Mouse (Mus musculus) lung, postnatal 0 days (tissue): ENCODE results near the gene Celf1.
"Not testable (repeated sequence)": the region's sequence is repeated elsewhere in the genome, so short reads cannot be mapped to it uniquely, and the experiment has no call there.

Experiments used
- CTCF ChIP-seq: IDR thresholded peaks from 2 replicates; pipeline ENCODE4 v1.5.1; 2016; ENCODE audit warnings: antibody characterized with exemption, mild to moderate bottlenecking
- EP300 ChIP-seq: IDR thresholded peaks from 2 replicates; pipeline ENCODE4 v1.6.1; 2016; ENCODE audit warnings: antibody characterized with exemption, mild to moderate bottlenecking, control low read depth

DNA sequence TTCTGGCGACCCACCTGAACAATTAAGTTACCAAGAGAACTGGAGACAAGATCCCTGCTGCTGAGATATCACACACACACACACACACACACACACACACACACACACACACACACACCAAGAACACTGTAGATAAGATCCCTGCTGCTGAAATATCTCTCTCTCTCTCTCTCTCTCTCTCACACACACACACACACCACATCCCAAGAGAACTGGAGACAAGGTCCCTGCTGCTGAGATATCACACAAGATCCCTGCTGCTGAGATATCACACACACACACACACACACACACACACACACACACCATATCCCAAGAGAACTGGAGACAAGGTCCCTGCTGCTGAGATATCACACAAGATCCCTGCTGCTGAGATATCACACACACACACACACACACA, 105.6 kb downstream of the Celf1 start:
- not testable (repeated sequence) for TF ChIP-seq CTCF, EP300
